Mouse (Mus musculus) limb, embryonic 14.5 days (tissue): ENCODE data around the gene Ftsj3. TPM values are rescaled to one million over a fixed set of nuclear protein-coding genes. Genes with fewer than 3 reads are reported as not detected.

Source experiments
- ATAC-seq: fragments of 200-750 bp; cut with Nextera tagmentation; 2 replicates; pipeline ENCODE4 v1.8.0; 2017; ENCODE audit warnings: low read depth, moderate number of reproducible peaks, moderate TSS enrichment; ENCODE audit not compliant: low FRiP score
- DNase-seq: peaks from one replicate; pipeline ENCODE4 v3.0.0-alpha.2; 2015; ENCODE audit warnings: low spot score
- H3K27ac ChIP-seq: fragments of 300-500 bp; sonication (generic); replicated peaks from 2 replicates; pipeline ENCODE4 v1.5.1; 2014; ENCODE audit warnings: low read depth, mild to moderate bottlenecking, low read length, moderate library complexity, mixed read lengths
- H3K27me3 ChIP-seq: fragments of 300-500 bp; sonication (generic); 2 replicates; pipeline ENCODE4 v1.6.1; 2014; ENCODE audit warnings: low read length, mixed read lengths; ENCODE audit not compliant: control insufficient read depth, insufficient read depth
- H3K36me3 ChIP-seq: fragments of 300-500 bp; sonication (generic); 2 replicates; pipeline ENCODE4 v1.6.1; 2014; ENCODE audit warnings: mild to moderate bottlenecking, low read length, moderate library complexity, mixed read lengths; ENCODE audit not compliant: control insufficient read depth, insufficient read depth
- H3K4me1 ChIP-seq: fragments of 300-500 bp; sonication (generic); 2 replicates; pipeline ENCODE4 v1.6.1; 2014; ENCODE audit warnings: antibody characterized with exemption, low read length, mixed read lengths; ENCODE audit not compliant: control insufficient read depth, insufficient read depth
- H3K4me2 ChIP-seq: fragments of 300-500 bp; sonication (generic); replicated peaks from 2 replicates; pipeline ENCODE4 v1.6.1; 2014; ENCODE audit warnings: low read depth, mild to moderate bottlenecking, low read length, moderate library complexity; ENCODE audit not compliant: severe bottlenecking
- H3K4me3 ChIP-seq: fragments of 300-500 bp; sonication (generic); replicated peaks from 2 replicates; pipeline ENCODE4 v1.5.1; 2014; ENCODE audit warnings: low read length
- H3K9ac ChIP-seq: fragments of 300-500 bp; sonication (generic); 2 replicates; pipeline ENCODE4 v1.6.1; 2014; ENCODE audit warnings: mild to moderate bottlenecking, low read depth, low read length, moderate library complexity; ENCODE audit not compliant: severe bottlenecking
- H3K9me3 ChIP-seq: fragments of 300-500 bp; sonication (generic); 2 replicates; pipeline ENCODE4 v1.6.1; 2016; ENCODE audit warnings: low read length; ENCODE audit not compliant: control insufficient read depth
- POLR2A ChIP-seq: fragments of 200-500 bp; IDR thresholded peaks from 2 replicates; pipeline ENCODE4 v1.8.0; 2012; ENCODE audit warnings: inconsistent platforms, mild to moderate bottlenecking, moderate library complexity, borderline replicate concordance; ENCODE audit not compliant: insufficient read depth, insufficient read length; ENCODE audit errors: extremely low read depth
- WGBS: fragments of 180-500 bp; shearing (Covaris S2); extraction: QIAGEN DNeasy Blood & Tissue Kit; methylation state at CpG from one replicate; pipeline ENCODE4 v1.1.7; 2014; 5-methylcytosine and 5-hydroxymethylcytosine counted together
- polyA plus RNA-seq, 2 experiments: library from polyadenylated mRNA; depleted of rRNA in 1 of 2; stranded (reverse) in 1 of 2; unstranded in 1 of 2; fragments of >200 nt; fragmentation: Nextera tagmentation in 1 of 2; extraction: Ambion mirVana in 1 of 2; gene quantifications; 2 replicates each; pipeline versions ENCODE4 v1.2.1 to v1.2.3; 2012 to 2014

Gene Ftsj3
- polyA plus RNA-seq, 2 experiments, result 43.8 to 54.6 TPM

GRCm38 (mm10) chr11:106268326-106269059, 12.6 kb upstream of the Ftsj3 start:
- Histone ChIP-seq H3K9me3 (no peaks in the 10 kb centered on the region), H3K36me3 (peaks cover 38% of the 10 kb centered on the region), H3K4me2 (peak overlapping the region; percentile 42), H3K27ac (peak overlapping the region; percentile 68), H3K9ac (peak overlapping the region; percentile 34), H3K4me1 (peaks cover 47% of the 10 kb centered on the region), H3K27me3 (no peaks in the 10 kb centered on the region), H3K4me3 (peak overlapping the region; percentile 25)
- DNase-seq (peak; percentile 58), ATAC-seq (no peak)
- no peak for TF ChIP-seq POLR2A
- WGBS, result 8% methylated on average over 8 of the region's 8 CpGs

- Histone ChIP-seq H3K9ac (peak overlapping the region; percentile 34), H3K4me3 (peak overlapping the region; percentile 25)
- DNase-seq, result no peak
Observed at GRCm38 (mm10) chr11:106267871-106268270, 12.0 kb upstream of the Ftsj3 start.

GRCm38 (mm10) chr11:106267311-106267852, 11.5 kb upstream of the Ftsj3 start:
- 27% methylated on average over 14 of the region's 15 CpGs for WGBS
- Histone ChIP-seq H3K9ac (peak overlapping the region; percentile 34; the same call in 1 of the 2 replicates), H3K27me3 (no peaks in the 10 kb centered on the region), H3K27ac (peak overlapping the region; percentile 72), H3K4me1 (peaks cover 44% of the 10 kb centered on the region), H3K9me3 (no peaks in the 10 kb centered on the region), H3K4me3 (peak overlapping the region; percentile 25), H3K4me2 (peak overlapping the region; percentile 42), H3K36me3 (peaks cover 49% of the 10 kb centered on the region)
- no peak for TF ChIP-seq POLR2A
- 0 out of 2 replicates have a peak, but pooled peaks have one; percentile 10 for ATAC-seq
- DNase-seq, result peak; percentile 54

More at GRCm38 (mm10) chr11:106267871-106268270, 12.0 kb upstream of the Ftsj3 start:
- H3K27ac ChIP-seq, result peak overlapping the region; percentile 72
- TF ChIP-seq POLR2A, result no peak
- ATAC-seq, result no peak
- 23% methylated on average over 5 of the region's 5 CpGs for WGBS
- no peaks in the 10 kb centered on the region for H3K9me3 ChIP-seq
- H3K36me3 ChIP-seq, result peaks cover 44% of the 10 kb centered on the region
- peak overlapping the region; percentile 42 for H3K4me2 ChIP-seq
- H3K4me1 ChIP-seq, result peaks cover 44% of the 10 kb centered on the region
- H3K27me3 ChIP-seq, result no peaks in the 10 kb centered on the region

- Histone ChIP-seq H3K27ac (no peak overlapping the region), H3K36me3 (peaks cover 59% of the 10 kb centered on the region), H3K4me2 (peak overlapping the region; percentile 42; the same call in 1 of the 2 replicates), H3K4me1 (peaks cover 44% of the 10 kb centered on the region), H3K9me3 (no peaks in the 10 kb centered on the region), H3K9ac (no peak overlapping the region), H3K4me3 (0 out of 2 replicates have a peak overlapping the region, but pooled peaks have one; percentile 25), H3K27me3 (no peaks in the 10 kb centered on the region)
- TF ChIP-seq POLR2A, result no peak
- no peak for DNase-seq
- no peak for ATAC-seq
- WGBS, result 88% methylated on average over 10 of the region's 10 CpGs
Observed at GRCm38 (mm10) chr11:106266431-106266830, 10.6 kb upstream of the Ftsj3 start.

GRCm38 (mm10) chr11:106265570-106265969, 9.7 kb upstream of the Ftsj3 start:
- no peak overlapping the region for H3K4me3 ChIP-seq
- TF ChIP-seq POLR2A, result no peak
- no peak overlapping the region for H3K27ac ChIP-seq
- DNase-seq, result no peak
- WGBS, result 88% methylated on average over 4 of the region's 4 CpGs
- no peaks in the 10 kb centered on the region for H3K9me3 ChIP-seq
- peaks cover 36% of the 10 kb centered on the region for H3K4me1 ChIP-seq
- no peaks in the 10 kb centered on the region for H3K27me3 ChIP-seq
- H3K9ac ChIP-seq, result no peak overlapping the region
- ATAC-seq, result no peak
- no peak overlapping the region for H3K4me2 ChIP-seq
- peaks cover 67% of the 10 kb centered on the region for H3K36me3 ChIP-seq
